Mouse (Mus musculus): ENCODE results near the gene Shisal1.

Shisal1 gene

GRCm38 (mm10) chr15:84446997-84447396 is at the start of gene Shisal1:
Shisal1 (minus strand) TSS chr15:84447097.
- no peak for DNase-seq

GRCm38 (mm10) chr15:84490486-84490885 is 43.6 kb upstream of the Shisal1 start:
- no peak for DNase-seq

- no peak for DNase-seq
These were observed 37.4 kb upstream of the Shisal1 start for GRCm38 (mm10) chr15:84484255-84484654.

- DNase-seq = no peak
These were observed 36.7 kb upstream of the Shisal1 start for GRCm38 (mm10) chr15:84483622-84484021.

GRCm38 (mm10) chr15:84481259-84481877 is 34.5 kb upstream of the Shisal1 start:
- DNase-seq = no peak

GRCm38 (mm10) chr15:84469391-84469790 is 22.5 kb upstream of the Shisal1 start:
- peak; percentile 20 for DNase-seq

GRCm38 (mm10) chr15:84467761-84468160 is 20.9 kb upstream of the Shisal1 start:
- no peak for DNase-seq

- DNase-seq = peak; percentile 26
These were observed 19.8 kb upstream of the Shisal1 start for GRCm38 (mm10) chr15:84466458-84467267.

GRCm38 (mm10) chr15:84461429-84461828 is 14.5 kb upstream of the Shisal1 start:
- no peak for DNase-seq

GRCm38 (mm10) chr15:84458983-84459382 is 12.1 kb upstream of the Shisal1 start:
- DNase-seq = no peak

GRCm38 (mm10) chr15:84455286-84455685 is 8.4 kb upstream of the Shisal1 start:
- no peak for DNase-seq

GRCm38 (mm10) chr15:84453091-84453490 is 6.2 kb upstream of the Shisal1 start:
- DNase-seq = no peak

GRCm38 (mm10) chr15:84450441-84451183 is 3.7 kb upstream of the Shisal1 start:
- peak; percentile 31 for DNase-seq

GRCm38 (mm10) chr15:84445812-84446716 is 833 bp downstream of the Shisal1 start:
- DNase-seq = no peak

GRCm38 (mm10) chr15:84444181-84444580 is 2.7 kb downstream of the Shisal1 start:
- no peak for DNase-seq

- DNase-seq = no peak
These were observed 3.3 kb downstream of the Shisal1 start for GRCm38 (mm10) chr15:84443631-84444030.

GRCm38 (mm10) chr15:84441682-84442315 is 5.1 kb downstream of the Shisal1 start:
- no peak for DNase-seq

GRCm38 (mm10) chr15:84440820-84441219 is 6.1 kb downstream of the Shisal1 start:
- no peak for DNase-seq

GRCm38 (mm10) chr15:84433586-84434185 is 13.2 kb downstream of the Shisal1 start:
- DNase-seq = no peak

GRCm38 (mm10) chr15:84430482-84430881 is 16.4 kb downstream of the Shisal1 start:
- no peak for DNase-seq

GRCm38 (mm10) chr15:84427624-84428023 is 19.3 kb downstream of the Shisal1 start:
- no peak for DNase-seq

- no peak for DNase-seq
These were observed 21.2 kb downstream of the Shisal1 start for GRCm38 (mm10) chr15:84425733-84426132.

Data from lung, postnatal 14 days (tissue).